Mouse (Mus musculus) thymus, adult 2 months (tissue): ENCODE data around the gene Tekt5.

Experiments used
- CTCF ChIP-seq: fragments of 200-500 bp; IDR thresholded peaks from 2 replicates; pipeline ENCODE4 v1.5.1; 2012; ENCODE audit warnings: mild to moderate bottlenecking, control low read depth, low read length, moderate library complexity, borderline replicate concordance; ENCODE audit not compliant: control insufficient read depth, poor library complexity, insufficient read depth; ENCODE audit errors: extremely low read depth
- POLR2A ChIP-seq: fragments of 200-500 bp; IDR thresholded peaks from 2 replicates; pipeline ENCODE4 v1.6.1; 2012; ENCODE audit warnings: mild to moderate bottlenecking, low read length, control low read depth, moderate library complexity; ENCODE audit not compliant: control insufficient read depth, poor library complexity, insufficient read depth; ENCODE audit errors: extremely low read depth

DNA sequence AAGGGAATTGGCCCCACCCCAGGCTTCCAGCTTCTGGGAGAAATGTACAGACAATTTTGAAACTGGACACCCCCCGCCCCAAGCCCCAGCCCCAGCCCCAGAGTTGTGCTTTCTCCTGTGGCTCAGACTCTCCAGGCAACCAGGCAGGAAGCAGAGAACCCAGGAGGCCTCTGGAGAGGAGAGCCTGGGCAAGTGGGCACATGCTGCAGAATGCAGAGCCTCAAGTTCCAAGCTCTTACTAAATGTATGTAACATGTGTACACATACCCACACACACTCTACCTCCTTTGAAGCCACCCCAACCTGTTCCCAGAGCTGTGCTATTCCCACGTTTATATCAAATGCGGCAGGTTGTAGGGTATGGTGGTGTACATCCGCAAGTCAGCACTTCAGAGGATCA lies 29.5 kb downstream of the Tekt5 start:
- TF ChIP-seq CTCF (no peak), POLR2A (no peak)
